Mouse (Mus musculus) forebrain, embryonic 16.5 days (tissue): ENCODE measurements around the gene Ttll8. TPM values are rescaled to one million over a fixed set of nuclear protein-coding genes. Genes with fewer than 3 reads are reported as not detected.

Experiments used
- ATAC-seq: fragments of 200-750 bp; cut with Nextera tagmentation; 2 replicates; pipeline ENCODE4 v1.8.0; 2017; ENCODE audit warnings: mild to moderate bottlenecking, moderate library complexity
- H3K27ac ChIP-seq: fragments of 300-500 bp; sonication (generic); 2 replicates; pipeline ENCODE4 v1.5.1; 2014; ENCODE audit warnings: low read length, control low read depth
- H3K27me3 ChIP-seq: fragments of 300-500 bp; sonication (generic); replicated peaks from 2 replicates; pipeline ENCODE4 v1.6.1; 2014; ENCODE audit warnings: low read length; ENCODE audit not compliant: control insufficient read depth, insufficient read depth
- H3K36me3 ChIP-seq: fragments of 300-500 bp; sonication (generic); 2 replicates; pipeline ENCODE4 v1.6.1; 2014; ENCODE audit not compliant: control insufficient read depth, insufficient read depth
- H3K4me1 ChIP-seq: fragments of 300-500 bp; sonication (generic); replicated peaks from 2 replicates; pipeline ENCODE4 v1.6.1; 2014; ENCODE audit warnings: low read length; ENCODE audit not compliant: control insufficient read depth, insufficient read depth
- H3K4me2 ChIP-seq: fragments of 300-500 bp; sonication (generic); 2 replicates; pipeline ENCODE4 v1.6.1; 2014; ENCODE audit warnings: mild to moderate bottlenecking, low read length, control low read depth
- H3K4me3 ChIP-seq: fragments of 300-500 bp; sonication (generic); replicated peaks from 2 replicates; pipeline ENCODE4 v1.5.1; 2014; ENCODE audit warnings: mild to moderate bottlenecking, low read length, control low read depth
- H3K9ac ChIP-seq: fragments of 300-500 bp; sonication (generic); replicated peaks from 2 replicates; pipeline ENCODE4 v1.6.1; 2014; ENCODE audit warnings: low read depth, low read length, control low read depth
- H3K9me3 ChIP-seq: fragments of 300-500 bp; sonication (generic); 2 replicates; pipeline ENCODE4 v1.6.1; 2016; ENCODE audit warnings: low read length; ENCODE audit not compliant: control insufficient read depth
- WGBS: fragments of 180-500 bp; shearing (Covaris S2); extraction: QIAGEN DNeasy Blood & Tissue Kit; methylation state at CpG from one replicate; pipeline ENCODE4 v1.1.7; 2014; 5-methylcytosine and 5-hydroxymethylcytosine counted together
- polyA plus RNA-seq: library from polyadenylated mRNA; unstranded; fragments of >200 nt; fragmentation: Nextera tagmentation; extraction: Ambion mirVana; gene quantifications from 2 replicates; pipeline ENCODE4 v1.2.1, GENCODE M21; 2015

The Ttll8 gene
- polyA plus RNA-seq, 1 experiment from 2014 or later: 0.08 TPM

GRCm38 (mm10) chr15:88877021-88877400 is 77.2 kb downstream of the Ttll8 start:
- Histone ChIP-seq H3K27me3 (no peaks in the 10 kb centered on the region), H3K4me2 (no peak overlapping the region), H3K36me3 (no peaks in the 10 kb centered on the region), H3K4me1 (peaks cover 5% of the 10 kb centered on the region), H3K9ac (no peak overlapping the region), H3K27ac (no peak overlapping the region), H3K4me3 (no peak overlapping the region), H3K9me3 (no peaks in the 10 kb centered on the region)
- no peak for ATAC-seq
- 83% methylated on average over 10 of the region's 10 CpGs for WGBS

- Histone ChIP-seq H3K9me3 (no peaks in the 10 kb centered on the region), H3K36me3 (no peaks in the 10 kb centered on the region), H3K4me3 (no peak overlapping the region), H3K4me1 (peaks cover 5% of the 10 kb centered on the region), H3K27me3 (no peaks in the 10 kb centered on the region), H3K4me2 (peak overlapping the region; percentile 32), H3K9ac (no peak overlapping the region), H3K27ac (no peak overlapping the region)
- 8% methylated on average over 28 of the region's 28 CpGs for WGBS
- ATAC-seq: no peak
These were observed 77.8 kb downstream of the Ttll8 start for GRCm38 (mm10) chr15:88876155-88877020.

GRCm38 (mm10) chr15:88875625-88876081 is 78.6 kb downstream of the Ttll8 start:
- Histone ChIP-seq H3K4me1 (peaks cover 5% of the 10 kb centered on the region), H3K4me2 (no peak overlapping the region), H3K4me3 (no peak overlapping the region), H3K27me3 (no peaks in the 10 kb centered on the region), H3K9ac (no peak overlapping the region), H3K9me3 (no peaks in the 10 kb centered on the region), H3K27ac (no peak overlapping the region), H3K36me3 (no peaks in the 10 kb centered on the region)
- 23% methylated on average over 10 of the region's 10 CpGs for WGBS
- ATAC-seq: no peak

- H3K4me1 ChIP-seq: peaks cover 5% of the 10 kb centered on the region
- H3K9me3 ChIP-seq: no peaks in the 10 kb centered on the region
- no peak overlapping the region for H3K4me2 ChIP-seq
- H3K27ac ChIP-seq: no peak overlapping the region
- WGBS: 86% methylated on average over 6 of the region's 6 CpGs
- H3K4me3 ChIP-seq: no peak overlapping the region
- no peaks in the 10 kb centered on the region for H3K27me3 ChIP-seq
- no peaks in the 10 kb centered on the region for H3K36me3 ChIP-seq
- ATAC-seq: no peak
- no peak overlapping the region for H3K9ac ChIP-seq
These were observed 79.7 kb downstream of the Ttll8 start for GRCm38 (mm10) chr15:88874477-88874876.

GRCm38 (mm10) chr15:88874061-88874460 is 80.2 kb downstream of the Ttll8 start:
- Histone ChIP-seq H3K27me3 (no peaks in the 10 kb centered on the region), H3K9ac (no peak overlapping the region), H3K4me3 (no peak overlapping the region), H3K4me1 (peaks cover 5% of the 10 kb centered on the region), H3K36me3 (no peaks in the 10 kb centered on the region), H3K9me3 (no peaks in the 10 kb centered on the region), H3K4me2 (no peak overlapping the region), H3K27ac (no peak overlapping the region)
- ATAC-seq: no peak
- WGBS: 86% methylated on average over 3 of the region's 3 CpGs

GRCm38 (mm10) chr15:88870418-88871185 is 83.6 kb downstream of the Ttll8 start:
- 0 out of 2 replicates have a peak, but pooled peaks cover 6% of the 10 kb centered on the region for H3K36me3 ChIP-seq
- no peak for ATAC-seq
- H3K9ac ChIP-seq: no peak overlapping the region
- no peaks in the 10 kb centered on the region for H3K27me3 ChIP-seq
- no peak overlapping the region for H3K4me3 ChIP-seq
- no peak overlapping the region for H3K27ac ChIP-seq
- H3K4me1 ChIP-seq: no peaks in the 10 kb centered on the region; the same call in 1 of the 2 replicates
- no peaks in the 10 kb centered on the region for H3K9me3 ChIP-seq
- WGBS: 78% methylated on average over 5 of the region's 5 CpGs
- H3K4me2 ChIP-seq: no peak overlapping the region

GRCm38 (mm10) chr15:88868024-88868742 is 86.0 kb downstream of the Ttll8 start:
- no peak for ATAC-seq
- 95% methylated on average over 6 of the region's 6 CpGs for WGBS
- H3K27me3 ChIP-seq: no peaks in the 10 kb centered on the region

GRCm38 (mm10) chr15:88867368-88868023 is 86.7 kb downstream of the Ttll8 start:
- peaks cover 18% of the 10 kb centered on the region for H3K4me1 ChIP-seq
- H3K36me3 ChIP-seq: peaks cover 18% of the 10 kb centered on the region; the same call in 1 of the 2 replicates
- no peak overlapping the region for H3K4me2 ChIP-seq
- 37% methylated on average over 5 of the region's 5 CpGs for WGBS
- no peak overlapping the region for H3K9ac ChIP-seq
- no peaks in the 10 kb centered on the region for H3K27me3 ChIP-seq
- H3K27ac ChIP-seq: no peak overlapping the region
- H3K9me3 ChIP-seq: no peaks in the 10 kb centered on the region
- ATAC-seq: no peak
- H3K4me3 ChIP-seq: no peak overlapping the region

More at GRCm38 (mm10) chr15:88868024-88868742, 86.0 kb downstream of the Ttll8 start:
- H3K27ac ChIP-seq: no peak overlapping the region
- H3K36me3 ChIP-seq: peaks cover 18% of the 10 kb centered on the region; the same call in 1 of the 2 replicates
- no peak overlapping the region for H3K9ac ChIP-seq
- H3K4me2 ChIP-seq: no peak overlapping the region
- no peaks in the 10 kb centered on the region for H3K9me3 ChIP-seq
- peaks cover 18% of the 10 kb centered on the region for H3K4me1 ChIP-seq
- no peak overlapping the region for H3K4me3 ChIP-seq
